Mouse (Mus musculus) liver, embryonic 12.5 days (tissue): ENCODE data around the gene Gpatch2. TPM values are rescaled to one million over a fixed set of nuclear protein-coding genes. Genes with fewer than 3 reads are reported as not detected.

Experiments used
- ATAC-seq: fragments of 200-750 bp; cut with Nextera tagmentation; 2 replicates; pipeline ENCODE4 v1.8.0; 2017; ENCODE audit warnings: moderate number of reproducible peaks, mild to moderate bottlenecking, moderate library complexity
- H3K27ac ChIP-seq: fragments of 300-500 bp; sonication (generic); 2 replicates; pipeline ENCODE4 v1.5.1; 2016; ENCODE audit warnings: mild to moderate bottlenecking
- H3K27me3 ChIP-seq: fragments of 300-500 bp; sonication (generic); replicated peaks from 2 replicates; pipeline ENCODE4 v1.6.1; 2016; ENCODE audit warnings: mild to moderate bottlenecking, moderate library complexity
- H3K36me3 ChIP-seq: fragments of 300-500 bp; sonication (generic); 2 replicates; pipeline ENCODE4 v1.6.1; 2016; ENCODE audit warnings: mild to moderate bottlenecking, moderate library complexity
- H3K4me1 ChIP-seq: fragments of 300-500 bp; sonication (generic); 2 replicates; pipeline ENCODE4 v1.6.1; 2016
- H3K4me2 ChIP-seq: fragments of 300-500 bp; sonication (generic); 2 replicates; pipeline ENCODE4 v1.6.1; 2016; ENCODE audit warnings: mild to moderate bottlenecking, moderate library complexity
- H3K4me3 ChIP-seq: fragments of 300-500 bp; sonication (generic); 2 replicates; pipeline ENCODE4 v1.5.1; 2016; ENCODE audit warnings: mild to moderate bottlenecking, moderate library complexity
- H3K9ac ChIP-seq: fragments of 300-500 bp; sonication (generic); 2 replicates; pipeline ENCODE4 v1.6.1; 2016; ENCODE audit warnings: mild to moderate bottlenecking, moderate library complexity
- H3K9me3 ChIP-seq: fragments of 300-500 bp; sonication (generic); replicated peaks from 2 replicates; pipeline ENCODE4 v1.6.1; 2016; ENCODE audit warnings: mild to moderate bottlenecking, moderate library complexity
- WGBS: fragments of 180-500 bp; shearing (Covaris S2); methylation state at CpG from one replicate; pipeline ENCODE4 v1.1.7; 2016; ENCODE audit not compliant: insufficient replicate concordance; 5-methylcytosine and 5-hydroxymethylcytosine counted together
- polyA plus RNA-seq: library from polyadenylated mRNA; unstranded; fragments of >200 nt; fragmentation: Nextera tagmentation; extraction: Ambion mirVana; gene quantifications from 2 replicates; pipeline ENCODE4 v1.2.1, GENCODE M21; 2016

Gene Gpatch2
- polyA plus RNA-seq, 1 experiment from 2014 or later, result 8.4 TPM

DNA sequence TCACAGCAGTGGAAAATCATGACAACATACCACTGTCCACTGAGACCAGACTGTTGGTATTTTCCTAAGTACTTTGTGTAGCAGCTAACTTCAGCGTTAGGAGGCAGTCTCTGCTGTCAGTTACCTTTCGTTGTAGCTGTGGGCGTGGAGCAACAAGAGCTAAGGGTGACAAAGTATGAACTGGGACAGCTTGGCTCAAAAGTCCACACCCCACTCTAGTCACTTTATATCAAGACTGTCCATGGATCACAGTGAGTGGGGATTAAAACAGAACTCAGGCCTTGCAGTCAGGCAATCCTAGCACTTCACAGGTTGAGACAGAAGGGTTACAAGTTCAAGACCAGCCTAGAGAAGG is 77.1 kb downstream of the Gpatch2 start:
- no peaks in the 10 kb centered on the region for H3K36me3 ChIP-seq
- H3K4me3 ChIP-seq, result no peak overlapping the region
- no peaks in the 10 kb centered on the region for H3K27me3 ChIP-seq
- no peaks in the 10 kb centered on the region for H3K9me3 ChIP-seq
- no peak overlapping the region for H3K9ac ChIP-seq
- no peaks in the 10 kb centered on the region for H3K4me1 ChIP-seq
- 81% methylated on average over 3 of the region's 3 CpGs for WGBS
- no peak overlapping the region for H3K27ac ChIP-seq
- ATAC-seq, result no peak
- H3K4me2 ChIP-seq, result no peak overlapping the region

DNA sequence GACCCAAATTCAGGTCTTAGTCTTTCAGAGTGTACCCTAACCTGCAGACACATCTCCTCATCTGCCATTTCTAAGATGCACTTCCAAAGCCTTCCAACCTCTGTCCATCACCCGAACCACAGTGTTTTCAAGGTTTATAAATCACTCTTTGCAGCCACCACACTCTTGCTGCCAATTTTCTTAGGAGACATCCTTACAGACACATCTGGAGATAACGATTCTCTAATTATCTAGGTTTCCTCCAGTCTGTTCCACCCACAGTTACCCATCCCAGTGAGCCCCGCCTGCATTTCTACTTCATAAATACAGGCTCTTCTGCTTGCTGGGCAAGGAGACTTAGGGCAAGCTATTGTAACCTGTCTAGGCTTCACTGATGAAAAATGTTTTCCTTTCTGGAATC is 77.9 kb downstream of the Gpatch2 start:
- Histone ChIP-seq H3K4me2 (no peak overlapping the region), H3K4me1 (no peaks in the 10 kb centered on the region), H3K9ac (no peak overlapping the region), H3K4me3 (no peak overlapping the region), H3K27me3 (no peaks in the 10 kb centered on the region), H3K36me3 (no peaks in the 10 kb centered on the region), H3K9me3 (no peaks in the 10 kb centered on the region), H3K27ac (no peak overlapping the region)
- ATAC-seq, result no peak
- WGBS, result 47% methylated on average over 3 of the region's 3 CpGs

DNA sequence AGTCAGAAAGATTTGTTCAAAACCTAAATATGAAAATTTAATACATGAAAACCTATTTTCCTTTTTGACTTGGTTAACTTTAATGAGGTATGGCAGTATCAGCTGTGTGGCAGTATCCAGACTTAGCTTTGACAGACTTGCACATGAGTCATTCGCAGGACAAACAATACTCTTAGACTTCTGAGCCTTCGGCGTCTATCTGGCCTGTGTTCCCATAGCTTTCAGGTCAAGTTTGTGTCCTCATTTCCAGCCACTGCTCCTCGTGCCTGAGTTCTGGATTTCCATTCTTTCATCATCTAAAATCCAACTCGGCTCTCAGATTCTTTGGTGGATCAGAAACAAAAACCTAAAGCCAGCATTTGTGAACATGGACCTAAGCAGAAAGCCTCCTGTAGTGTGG is 79.2 kb downstream of the Gpatch2 start:
- Histone ChIP-seq H3K4me3 (no peak overlapping the region), H3K36me3 (no peaks in the 10 kb centered on the region), H3K27ac (no peak overlapping the region), H3K27me3 (no peaks in the 10 kb centered on the region), H3K4me1 (no peaks in the 10 kb centered on the region), H3K9me3 (no peaks in the 10 kb centered on the region), H3K4me2 (no peak overlapping the region), H3K9ac (no peak overlapping the region)
- 72% methylated on average over 5 of the region's 5 CpGs for WGBS
- no peak for ATAC-seq

DNA sequence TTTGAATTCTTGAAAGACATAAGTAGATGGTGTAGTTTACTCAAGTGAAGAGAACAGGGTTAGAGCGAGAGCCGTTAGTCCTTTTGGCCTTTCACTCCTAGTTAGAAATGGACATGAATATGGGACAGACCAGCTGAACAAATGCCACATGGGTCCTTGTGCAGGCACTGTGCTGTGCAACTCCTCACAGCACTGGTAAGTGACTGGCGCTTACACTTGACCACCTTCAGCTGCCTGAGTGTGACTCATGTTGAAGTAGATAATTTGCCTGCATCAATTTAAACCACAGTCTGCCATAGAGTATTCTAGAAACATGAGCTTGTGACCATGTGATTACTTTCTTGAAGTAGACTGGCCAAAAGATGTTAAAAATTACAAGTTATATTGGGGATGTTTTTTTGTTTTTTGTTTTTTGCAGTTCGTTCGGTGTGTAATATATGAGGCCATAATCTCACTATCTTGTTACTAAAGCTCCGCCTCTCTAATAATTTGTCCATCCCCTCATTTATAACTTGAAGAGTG is 79.8 kb downstream of the Gpatch2 start:
- Histone ChIP-seq H3K9ac (no peak overlapping the region), H3K4me3 (no peak overlapping the region), H3K4me1 (no peaks in the 10 kb centered on the region), H3K9me3 (no peaks in the 10 kb centered on the region), H3K4me2 (no peak overlapping the region), H3K27ac (no peak overlapping the region), H3K27me3 (no peaks in the 10 kb centered on the region), H3K36me3 (no peaks in the 10 kb centered on the region)
- WGBS, result 82% methylated on average over 6 of the region's 6 CpGs
- ATAC-seq, result no peak

DNA sequence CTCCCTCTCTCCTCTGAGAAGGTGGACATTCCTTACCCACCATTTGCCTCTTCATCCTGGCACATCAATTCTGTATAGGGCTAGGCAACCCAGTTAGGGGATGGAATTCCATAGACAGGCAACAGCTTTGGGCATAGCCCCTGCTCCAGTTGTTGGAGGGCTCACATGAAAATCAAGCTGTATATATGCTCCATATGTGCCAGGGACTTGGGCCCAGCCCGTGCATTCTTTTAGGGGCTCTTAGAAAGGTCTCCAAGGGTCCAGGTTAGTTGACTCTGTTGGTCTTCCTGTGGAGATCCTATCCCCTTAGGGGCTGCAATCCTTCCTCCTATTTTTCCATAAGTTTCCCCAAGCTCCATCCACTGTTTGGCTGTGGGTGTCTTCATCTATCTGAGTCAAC is 80.4 kb downstream of the Gpatch2 start:
- Histone ChIP-seq H3K4me1 (no peaks in the 10 kb centered on the region; the same call in 1 of the 2 replicates), H3K9me3 (no peaks in the 10 kb centered on the region), H3K4me2 (no peak overlapping the region), H3K27me3 (no peaks in the 10 kb centered on the region), H3K36me3 (no peaks in the 10 kb centered on the region), H3K9ac (no peak overlapping the region), H3K4me3 (no peak overlapping the region), H3K27ac (no peak overlapping the region)
- whole genome bisulfite sequencing, result 75% methylated on average over 1 of the region's 1 CpGs
- no peak for ATAC-seq

DNA sequence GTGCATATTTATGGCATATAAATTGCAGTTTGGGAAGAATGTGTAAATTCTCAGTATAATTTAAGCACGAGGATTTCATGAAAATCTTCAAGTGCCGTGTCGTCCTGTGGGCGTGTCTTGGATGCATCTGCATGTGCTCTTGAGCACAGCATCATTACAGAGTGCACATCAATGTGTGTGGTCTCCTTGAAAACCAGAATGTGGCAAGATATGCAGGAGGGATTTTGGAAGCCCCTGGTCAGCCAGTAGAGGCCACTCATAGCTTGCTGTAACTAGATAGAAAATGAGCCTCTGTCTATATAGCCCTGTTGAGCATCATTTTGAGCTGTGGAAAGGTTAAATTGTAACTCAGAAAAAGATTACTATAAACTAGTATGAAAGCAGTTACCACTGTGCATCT is 83.9 kb downstream of the Gpatch2 start:
- no peaks in the 10 kb centered on the region; the same call in 1 of the 2 replicates for H3K4me1 ChIP-seq
- H3K4me2 ChIP-seq, result no peak overlapping the region
- no peaks in the 10 kb centered on the region for H3K27me3 ChIP-seq
- H3K9me3 ChIP-seq, result no peaks in the 10 kb centered on the region
- no peak overlapping the region for H3K27ac ChIP-seq
- ATAC-seq, result no peak
- H3K36me3 ChIP-seq, result no peaks in the 10 kb centered on the region
- WGBS, result 73% methylated on average over 4 of the region's 4 CpGs
- no peak overlapping the region for H3K4me3 ChIP-seq
- H3K9ac ChIP-seq, result no peak overlapping the region

DNA sequence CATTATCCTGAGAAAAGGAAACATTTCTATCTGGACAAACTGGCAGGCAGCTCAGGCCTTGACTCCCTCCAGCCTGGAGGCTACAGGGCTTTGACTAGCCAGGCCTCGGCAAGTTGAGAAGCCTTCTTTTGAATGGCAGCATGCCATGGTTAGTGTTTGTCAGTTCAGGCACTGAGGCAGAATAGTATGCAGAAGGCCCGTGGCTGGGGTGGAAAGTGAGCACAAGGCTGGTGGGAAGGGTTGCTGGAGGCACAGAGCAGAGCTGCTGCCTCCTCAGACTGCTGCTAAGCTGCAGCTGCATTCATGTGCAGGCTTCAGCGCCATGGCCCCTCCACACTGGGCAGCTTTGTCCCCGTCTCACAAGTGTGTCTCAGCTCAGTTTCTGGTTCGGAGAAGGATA is 85.3 kb downstream of the Gpatch2 start:
- H3K4me1 ChIP-seq, result no peaks in the 10 kb centered on the region; the same call in 1 of the 2 replicates
- H3K9ac ChIP-seq, result no peak overlapping the region
- H3K9me3 ChIP-seq, result no peaks in the 10 kb centered on the region
- no peak overlapping the region for H3K4me3 ChIP-seq
- H3K27me3 ChIP-seq, result no peaks in the 10 kb centered on the region
- no peak overlapping the region for H3K27ac ChIP-seq
- WGBS, result 66% methylated on average over 5 of the region's 5 CpGs
- no peaks in the 10 kb centered on the region for H3K36me3 ChIP-seq
- no peak overlapping the region for H3K4me2 ChIP-seq
- ATAC-seq, result no peak

DNA sequence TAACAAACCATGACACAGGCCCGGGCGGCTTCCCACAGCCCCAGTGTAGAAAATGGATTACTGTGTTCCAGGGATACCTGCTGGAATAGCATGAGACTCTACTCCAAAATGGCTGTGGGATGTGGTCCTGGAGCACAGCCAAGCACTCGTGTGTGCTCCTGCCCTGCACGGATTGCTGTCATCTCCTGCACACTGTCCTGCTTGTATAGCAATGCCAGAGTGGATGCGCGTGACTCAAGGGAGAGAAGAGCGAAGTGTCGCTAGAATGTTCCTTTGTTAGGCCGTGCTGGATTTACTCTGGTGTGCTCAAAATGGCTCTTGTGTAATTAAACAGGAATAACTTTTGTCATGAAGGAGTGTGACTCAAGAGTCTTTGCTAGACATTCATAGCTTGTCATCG is 87.9 kb downstream of the Gpatch2 start:
- no peaks in the 10 kb centered on the region for H3K27me3 ChIP-seq
- WGBS, result 82% methylated on average over 10 of the region's 10 CpGs
- H3K9ac ChIP-seq, result no peak overlapping the region
- no peaks in the 10 kb centered on the region for H3K9me3 ChIP-seq
- no peak overlapping the region for H3K4me3 ChIP-seq
- ATAC-seq, result no peak
- no peak overlapping the region for H3K27ac ChIP-seq
- H3K4me2 ChIP-seq, result no peak overlapping the region
- H3K4me1 ChIP-seq, result no peaks in the 10 kb centered on the region; the same call in 1 of the 2 replicates
- H3K36me3 ChIP-seq, result no peaks in the 10 kb centered on the region

DNA sequence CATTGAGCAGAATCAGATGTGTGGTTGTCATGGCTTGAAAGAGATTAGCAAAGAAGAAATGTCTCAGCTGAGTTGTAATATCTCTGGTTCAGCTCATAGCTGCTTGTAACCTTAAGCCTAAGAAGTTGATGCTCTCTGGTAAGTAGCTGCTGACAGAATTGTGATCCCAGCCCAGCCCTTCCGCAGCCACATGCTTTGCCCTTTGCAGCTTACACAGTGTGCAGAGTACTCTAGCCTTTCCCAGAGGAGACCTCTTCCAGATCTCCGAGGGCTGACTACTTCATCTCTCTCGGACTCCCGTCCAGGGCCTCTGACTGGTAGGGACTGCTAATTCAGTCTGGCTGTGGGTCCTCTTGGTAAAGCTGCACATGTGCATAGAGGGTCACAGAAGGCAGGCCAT is 92.0 kb downstream of the Gpatch2 start:
- WGBS, result 84% methylated on average over 4 of the region's 4 CpGs
- H3K4me3 ChIP-seq, result no peak overlapping the region
- no peaks in the 10 kb centered on the region for H3K4me1 ChIP-seq
- H3K4me2 ChIP-seq, result no peak overlapping the region
- no peak overlapping the region for H3K27ac ChIP-seq
- no peak for ATAC-seq
- no peaks in the 10 kb centered on the region for H3K9me3 ChIP-seq
- H3K27me3 ChIP-seq, result no peaks in the 10 kb centered on the region
- H3K9ac ChIP-seq, result no peak overlapping the region
- H3K36me3 ChIP-seq, result no peaks in the 10 kb centered on the region

DNA sequence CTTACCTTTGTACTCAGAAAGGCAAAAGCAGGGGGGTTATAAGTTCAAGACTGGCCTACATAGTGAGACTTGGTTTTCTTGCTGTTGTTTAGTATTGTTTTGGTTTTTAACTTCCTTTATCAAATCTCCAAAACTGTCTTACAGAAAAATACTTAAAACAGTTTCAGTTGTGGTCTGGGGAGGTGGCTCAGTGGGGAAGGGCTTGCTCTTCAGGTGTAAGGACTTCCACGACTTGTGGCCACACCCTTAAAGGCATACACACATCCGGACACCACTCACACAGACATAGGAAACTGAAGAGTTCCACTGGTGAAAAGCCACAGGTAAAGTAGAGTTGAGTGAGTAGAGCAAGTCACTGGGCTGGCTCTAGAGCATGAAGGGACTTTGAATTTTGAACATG is 93.2 kb downstream of the Gpatch2 start:
- Histone ChIP-seq H3K27me3 (no peaks in the 10 kb centered on the region), H3K4me1 (no peaks in the 10 kb centered on the region), H3K4me2 (no peak overlapping the region), H3K9me3 (no peaks in the 10 kb centered on the region), H3K36me3 (no peaks in the 10 kb centered on the region), H3K9ac (no peak overlapping the region), H3K27ac (no peak overlapping the region), H3K4me3 (no peak overlapping the region)
- 68% methylated on average over 2 of the region's 2 CpGs for WGBS
- ATAC-seq, result no peak

DNA sequence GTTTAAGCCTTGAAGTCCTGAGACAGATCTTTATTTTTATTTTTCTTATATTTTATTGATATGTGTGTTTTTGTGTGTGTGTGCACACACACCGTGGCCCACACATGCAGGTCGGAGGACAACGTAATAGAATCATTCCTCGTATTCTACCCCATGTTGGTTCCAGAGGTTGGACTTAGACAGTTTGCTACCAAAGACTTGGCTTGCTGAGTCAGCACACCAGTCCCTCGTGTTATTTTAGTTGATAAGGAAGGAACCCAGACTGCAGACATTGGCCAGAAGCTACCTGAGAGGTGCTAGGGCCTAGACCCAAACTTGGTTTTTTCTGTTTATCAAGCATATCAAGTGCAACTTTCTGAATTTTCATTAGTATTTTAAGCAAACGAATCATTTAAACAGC is 95.8 kb downstream of the Gpatch2 start:
- Histone ChIP-seq H3K4me2 (no peak overlapping the region), H3K27ac (no peak overlapping the region), H3K9me3 (no peaks in the 10 kb centered on the region), H3K36me3 (no peaks in the 10 kb centered on the region), H3K4me3 (no peak overlapping the region), H3K4me1 (peaks cover 6% of the 10 kb centered on the region), H3K9ac (no peak overlapping the region), H3K27me3 (no peaks in the 10 kb centered on the region)
- no peak for ATAC-seq
- 73% methylated on average over 6 of the region's 6 CpGs for WGBS

DNA sequence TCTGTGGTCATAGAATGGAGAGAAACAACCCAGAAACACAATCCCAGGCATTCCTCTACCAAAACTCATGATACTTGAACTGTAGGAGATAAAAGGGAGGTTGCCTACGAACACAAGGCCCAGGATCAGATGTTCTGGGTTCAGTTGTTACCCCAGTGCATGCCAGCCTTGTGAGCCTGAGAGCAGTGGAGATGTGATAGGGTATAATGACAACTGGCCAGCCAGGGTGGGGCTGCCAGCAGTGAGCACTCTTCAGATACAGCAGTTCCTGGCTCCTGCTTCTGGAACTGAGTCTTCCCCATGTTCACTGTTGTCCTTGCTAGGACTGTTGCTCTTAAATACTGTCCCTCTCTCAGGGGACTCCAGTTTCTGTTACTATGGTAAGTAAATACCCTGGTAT is 98.0 kb downstream of the Gpatch2 start:
- peaks cover 6% of the 10 kb centered on the region for H3K4me1 ChIP-seq
- no peaks in the 10 kb centered on the region for H3K9me3 ChIP-seq
- no peaks in the 10 kb centered on the region for H3K27me3 ChIP-seq
- no peak overlapping the region for H3K4me2 ChIP-seq
- no peak overlapping the region for H3K9ac ChIP-seq
- 64% methylated on average over 1 of the region's 1 CpGs for WGBS
- no peak overlapping the region for H3K27ac ChIP-seq
- no peak overlapping the region for H3K4me3 ChIP-seq
- ATAC-seq, result no peak
- H3K36me3 ChIP-seq, result peaks cover 4% of the 10 kb centered on the region; the same call in 1 of the 2 replicates

DNA sequence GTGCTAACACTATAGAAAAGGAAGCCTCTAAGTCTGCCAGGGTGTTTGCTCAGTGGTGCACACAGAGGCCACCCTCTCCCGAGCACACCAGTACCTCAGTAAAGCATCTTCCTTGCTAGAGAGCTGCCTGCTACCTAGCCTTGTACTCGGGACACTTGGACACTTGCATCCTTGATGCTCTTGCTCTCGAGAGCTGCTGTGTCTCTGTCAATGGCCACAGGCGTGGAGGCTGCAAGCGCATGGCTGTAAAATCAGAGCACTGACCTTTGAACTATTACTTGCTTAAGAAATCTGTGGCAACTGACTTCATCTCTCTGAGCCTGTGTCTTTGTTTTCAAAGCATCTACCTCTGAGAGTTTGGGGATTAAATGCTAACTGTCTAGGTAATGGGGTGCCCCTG is 98.5 kb downstream of the Gpatch2 start:
- peaks cover 6% of the 10 kb centered on the region for H3K4me1 ChIP-seq
- no peak for ATAC-seq
- no peak overlapping the region for H3K4me2 ChIP-seq
- no peak overlapping the region for H3K9ac ChIP-seq
- H3K36me3 ChIP-seq, result peaks cover 4% of the 10 kb centered on the region; the same call in 1 of the 2 replicates
- 66% methylated on average over 5 of the region's 5 CpGs for WGBS
- H3K4me3 ChIP-seq, result no peak overlapping the region
- H3K9me3 ChIP-seq, result no peaks in the 10 kb centered on the region
- H3K27me3 ChIP-seq, result no peaks in the 10 kb centered on the region
- no peak overlapping the region for H3K27ac ChIP-seq
